Mouse (Mus musculus) forebrain, embryonic 15.5 days (tissue): ENCODE data around the gene Rras2. TPM values are rescaled to one million over a fixed set of nuclear protein-coding genes. Genes with fewer than 3 reads are reported as not detected.

Source experiments
- ATAC-seq: fragments of 200-750 bp; cut with Nextera tagmentation; replicated peaks from 2 replicates; pipeline ENCODE4 v1.8.0; 2017; ENCODE audit warnings: mild to moderate bottlenecking, moderate TSS enrichment, moderate library complexity
- H3K27ac ChIP-seq: fragments of 300-500 bp; sonication (generic); replicated peaks from 2 replicates; pipeline ENCODE4 v1.5.1; 2015; ENCODE audit warnings: mild to moderate bottlenecking, inconsistent platforms
- H3K27me3 ChIP-seq: fragments of 300-500 bp; sonication (generic); 2 replicates; pipeline ENCODE4 v1.6.1; 2015; ENCODE audit warnings: inconsistent platforms
- H3K36me3 ChIP-seq: fragments of 300-500 bp; sonication (generic); 2 replicates; pipeline ENCODE4 v1.6.1; 2015; ENCODE audit warnings: mild to moderate bottlenecking, inconsistent platforms
- H3K4me1 ChIP-seq: fragments of 300-500 bp; sonication (generic); 2 replicates; pipeline ENCODE4 v1.6.1; 2015; ENCODE audit warnings: inconsistent platforms
- H3K4me2 ChIP-seq: fragments of 300-500 bp; sonication (generic); replicated peaks from 2 replicates; pipeline ENCODE4 v1.6.1; 2015; ENCODE audit warnings: mild to moderate bottlenecking, inconsistent platforms
- H3K4me3 ChIP-seq: fragments of 300-500 bp; sonication (generic); 2 replicates; pipeline ENCODE4 v1.5.1; 2015; ENCODE audit warnings: mild to moderate bottlenecking, inconsistent platforms
- H3K9ac ChIP-seq: fragments of 300-500 bp; sonication (generic); replicated peaks from 2 replicates; pipeline ENCODE4 v1.6.1; 2015; ENCODE audit warnings: mild to moderate bottlenecking, inconsistent platforms
- H3K9me3 ChIP-seq: fragments of 300-500 bp; sonication (generic); 2 replicates; pipeline ENCODE4 v1.6.1; 2016; ENCODE audit warnings: inconsistent platforms
- WGBS: fragments of 180-500 bp; shearing (Covaris S2); methylation state at CpG from one replicate; pipeline ENCODE4 v1.1.7; 2015; ENCODE audit warnings: mixed read lengths; 5-methylcytosine and 5-hydroxymethylcytosine counted together
- polyA plus RNA-seq: library from polyadenylated mRNA; unstranded; fragments of >200 nt; fragmentation: Nextera tagmentation; extraction: Ambion mirVana; gene quantifications from 2 replicates; pipeline ENCODE4 v1.2.1, GENCODE M21; 2015

Gene Rras2
- polyA plus RNA-seq, 1 experiment from 2014 or later, result 23.7 TPM

DNA sequence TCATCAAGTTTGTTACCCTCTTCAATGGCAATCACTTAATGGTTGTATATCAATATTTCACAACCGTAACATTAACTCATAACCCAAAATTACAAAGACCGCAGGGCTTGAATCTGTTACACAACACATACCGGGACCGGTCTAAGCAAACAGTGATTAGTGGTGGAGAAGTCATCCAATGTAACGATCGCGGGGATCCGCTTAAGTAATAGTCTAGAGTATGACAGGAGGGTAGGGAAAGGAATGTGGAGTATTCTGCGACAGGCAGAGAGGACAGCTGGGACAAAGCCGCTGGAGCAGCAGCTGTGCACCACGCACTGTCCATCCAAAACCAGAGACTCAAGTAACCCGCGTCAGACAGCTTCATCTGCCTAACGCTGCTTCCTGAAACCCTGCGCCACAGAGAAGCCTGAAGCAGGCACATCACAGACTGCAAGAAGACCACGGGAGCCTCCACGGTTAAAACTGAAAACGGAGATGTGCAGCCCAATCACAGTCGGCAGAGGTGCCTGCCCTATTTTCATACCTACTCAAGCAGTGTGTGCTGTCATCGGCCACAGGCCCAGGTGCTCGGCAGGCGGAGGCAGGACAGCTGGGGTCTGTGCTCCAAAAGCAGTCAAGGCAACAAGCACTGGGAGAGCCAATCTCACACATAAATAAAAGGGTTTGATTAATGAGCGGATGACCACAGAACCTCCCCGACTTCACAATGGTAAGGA, 13.8 kb downstream of the Rras2 start:
- H3K9ac ChIP-seq, result no peak overlapping the region
- H3K4me1 ChIP-seq, result no peaks in the 10 kb centered on the region
- no peak overlapping the region for H3K4me3 ChIP-seq
- H3K27ac ChIP-seq, result no peak overlapping the region
- 90% methylated on average over 24 of the region's 24 CpGs for WGBS
- no peak overlapping the region for H3K4me2 ChIP-seq
- H3K9me3 ChIP-seq, result no peaks in the 10 kb centered on the region
- H3K27me3 ChIP-seq, result no peaks in the 10 kb centered on the region
- ATAC-seq, result no peak
- H3K36me3 ChIP-seq, result no peaks in the 10 kb centered on the region

DNA sequence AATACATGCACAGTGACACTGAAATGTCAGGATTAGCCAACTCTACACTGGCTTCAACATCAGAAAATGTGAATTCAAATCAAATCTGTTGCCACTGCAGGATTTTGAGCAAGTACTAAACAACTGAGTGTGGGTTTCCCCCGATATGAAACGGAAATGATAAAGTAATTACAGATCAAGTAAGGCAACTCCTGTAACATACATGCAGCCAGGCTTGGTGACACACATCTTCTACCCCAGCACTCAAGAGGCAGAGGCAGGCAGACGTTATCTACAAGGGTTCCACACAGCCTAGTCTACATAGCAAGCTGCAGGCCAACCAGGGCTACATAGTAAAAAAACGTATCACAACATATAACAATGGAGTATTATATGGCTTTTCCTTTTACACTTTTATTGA, 14.4 kb downstream of the Rras2 start:
- Histone ChIP-seq H3K4me3 (no peak overlapping the region), H3K4me2 (no peak overlapping the region), H3K9me3 (no peaks in the 10 kb centered on the region), H3K27me3 (no peaks in the 10 kb centered on the region), H3K4me1 (no peaks in the 10 kb centered on the region), H3K27ac (no peak overlapping the region), H3K36me3 (no peaks in the 10 kb centered on the region), H3K9ac (no peak overlapping the region)
- no peak for ATAC-seq
- WGBS, result 97% methylated on average over 4 of the region's 4 CpGs

DNA sequence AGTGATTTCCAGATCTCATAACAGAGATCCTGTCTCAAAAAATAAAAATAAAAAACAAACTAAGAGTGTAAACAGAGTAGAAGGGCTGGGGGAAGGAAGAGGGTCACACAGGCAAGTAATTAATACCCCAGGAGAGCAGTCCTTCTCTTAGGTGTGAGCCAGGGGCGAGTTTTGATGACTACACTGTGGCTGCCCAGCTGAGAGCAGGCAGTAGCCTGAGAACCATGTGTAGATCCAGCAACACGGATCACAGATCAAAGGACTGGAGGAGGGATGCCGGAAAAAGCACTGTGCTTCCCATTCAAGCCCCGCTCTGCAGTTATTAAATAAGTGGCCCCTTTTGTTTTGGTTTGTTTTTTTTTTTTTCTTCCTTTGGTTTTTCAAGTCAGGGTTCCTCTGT, 15.0 kb downstream of the Rras2 start:
- Histone ChIP-seq H3K4me3 (no peak overlapping the region), H3K4me1 (no peaks in the 10 kb centered on the region), H3K9ac (no peak overlapping the region), H3K27me3 (no peaks in the 10 kb centered on the region), H3K9me3 (no peaks in the 10 kb centered on the region), H3K4me2 (no peak overlapping the region), H3K36me3 (no peaks in the 10 kb centered on the region), H3K27ac (no peak overlapping the region)
- WGBS, result 27% methylated on average over 4 of the region's 4 CpGs
- ATAC-seq, result no peak

DNA sequence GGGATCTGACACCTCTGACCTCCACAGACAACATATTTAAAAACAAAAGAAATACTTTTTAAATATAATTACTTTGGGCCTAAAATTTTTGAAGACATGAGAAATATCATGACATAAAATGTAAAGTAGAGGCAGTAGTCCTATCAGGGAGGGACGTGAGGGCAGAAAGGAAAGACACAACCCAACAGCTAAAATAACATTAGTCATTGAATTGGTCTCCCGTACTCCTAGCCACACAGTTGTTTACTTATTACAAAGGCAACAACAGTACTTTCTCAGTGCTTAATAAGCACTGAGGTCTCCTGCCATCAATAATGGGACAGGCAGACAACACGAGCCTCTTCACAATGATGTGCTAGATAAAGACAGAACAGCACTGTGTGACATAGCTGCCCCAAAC, 16.2 kb downstream of the Rras2 start:
- ATAC-seq, result no peak
- no peak overlapping the region for H3K9ac ChIP-seq
- no peaks in the 10 kb centered on the region for H3K27me3 ChIP-seq
- 47% methylated on average over 3 of the region's 3 CpGs for WGBS
- H3K9me3 ChIP-seq, result no peaks in the 10 kb centered on the region
- no peaks in the 10 kb centered on the region for H3K36me3 ChIP-seq
- H3K4me1 ChIP-seq, result no peaks in the 10 kb centered on the region
- H3K4me2 ChIP-seq, result no peak overlapping the region
- no peak overlapping the region for H3K4me3 ChIP-seq
- H3K27ac ChIP-seq, result no peak overlapping the region

DNA sequence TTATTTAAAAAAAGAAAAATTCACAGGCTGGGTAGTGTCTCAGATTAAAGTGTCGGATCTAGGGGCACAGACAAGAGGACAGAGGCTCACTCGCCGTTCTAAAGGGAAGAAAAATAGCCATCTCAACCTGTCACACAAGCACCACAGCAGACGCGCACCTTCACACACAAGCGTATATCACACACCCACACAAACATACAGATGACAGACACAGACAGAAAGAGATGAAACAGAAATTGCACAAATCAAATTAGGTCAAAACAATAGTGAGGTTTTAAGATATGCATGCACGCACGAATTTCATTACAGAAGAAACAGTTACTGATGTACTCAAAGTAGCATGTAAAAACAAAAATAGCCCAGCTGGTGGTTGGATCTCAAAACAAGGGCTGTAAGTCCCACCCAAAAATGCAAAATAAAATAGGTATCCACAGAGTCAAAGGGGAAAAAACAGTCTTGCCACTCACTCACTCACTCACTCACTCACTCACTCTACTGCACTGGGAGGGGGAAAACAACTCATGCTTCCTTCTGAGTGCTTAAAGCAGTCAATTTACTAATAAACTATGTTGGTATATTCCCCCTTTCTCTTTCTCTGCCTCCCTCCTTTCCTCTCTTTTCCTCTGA, 23.9 kb downstream of the Rras2 start:
- no peak overlapping the region for H3K9ac ChIP-seq
- no peak overlapping the region for H3K27ac ChIP-seq
- H3K36me3 ChIP-seq, result no peaks in the 10 kb centered on the region
- H3K27me3 ChIP-seq, result no peaks in the 10 kb centered on the region
- H3K4me1 ChIP-seq, result no peaks in the 10 kb centered on the region
- no peak for ATAC-seq
- H3K4me2 ChIP-seq, result no peak overlapping the region
- 76% methylated on average over 8 of the region's 8 CpGs for WGBS
- H3K4me3 ChIP-seq, result no peak overlapping the region
- no peaks in the 10 kb centered on the region for H3K9me3 ChIP-seq

DNA sequence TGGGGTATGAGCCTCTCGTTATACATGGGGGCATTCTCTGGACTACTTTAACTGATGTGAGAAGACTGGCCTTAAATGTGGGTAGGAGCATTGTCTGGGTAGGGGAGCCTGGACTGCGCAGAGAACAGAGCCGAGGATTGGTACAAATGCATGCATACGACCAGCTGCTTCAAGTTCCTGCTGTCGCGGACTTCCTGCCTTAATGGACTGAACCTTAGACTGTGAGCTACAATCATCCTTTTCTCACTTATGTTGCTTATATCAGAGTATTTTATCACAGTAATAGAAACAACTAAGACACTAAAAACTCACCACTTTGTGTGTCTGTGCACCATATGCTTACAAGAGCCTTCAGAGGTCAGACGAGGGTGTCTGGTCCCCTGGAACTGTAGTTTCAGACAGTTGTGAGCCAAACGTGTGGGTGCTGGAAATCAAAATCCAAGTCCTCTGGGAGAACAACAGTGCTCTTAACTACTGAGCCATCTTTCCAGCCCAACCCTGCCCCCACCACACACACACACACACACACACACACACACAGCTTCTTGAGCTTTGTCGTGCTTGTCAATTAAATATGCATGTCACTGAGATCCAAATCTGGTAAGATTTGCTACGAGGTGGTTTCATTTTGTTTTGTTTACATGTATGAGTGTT, 26.6 kb downstream of the Rras2 start:
- WGBS, result 70% methylated on average over 10 of the region's 10 CpGs
- ATAC-seq, result no peak
- Histone ChIP-seq H3K4me2 (no peak overlapping the region), H3K4me1 (peaks cover 6% of the 10 kb centered on the region; the same call in 1 of the 2 replicates), H3K9me3 (no peaks in the 10 kb centered on the region), H3K4me3 (no peak overlapping the region), H3K27ac (no peak overlapping the region), H3K27me3 (no peaks in the 10 kb centered on the region), H3K9ac (no peak overlapping the region), H3K36me3 (no peaks in the 10 kb centered on the region)

DNA sequence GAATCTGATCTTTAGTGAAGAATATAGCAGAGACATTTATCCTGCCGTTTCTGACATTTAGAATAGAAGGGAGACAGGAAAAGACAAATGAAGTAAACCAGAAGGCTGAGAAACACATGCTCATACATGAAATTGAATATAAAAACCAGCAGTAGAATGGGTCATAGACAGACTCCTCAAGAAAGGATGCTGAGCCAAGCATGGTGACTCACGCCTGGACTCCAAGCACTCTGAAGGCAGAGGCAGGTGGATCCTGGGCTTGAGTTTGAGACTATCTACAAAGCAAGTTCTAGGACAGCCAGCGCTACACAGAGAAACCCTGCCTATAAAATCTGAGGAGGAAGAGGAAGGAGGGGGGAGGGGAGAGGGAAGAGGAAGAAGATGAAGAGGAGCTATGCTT, 27.4 kb downstream of the Rras2 start:
- peaks cover 6% of the 10 kb centered on the region; the same call in 1 of the 2 replicates for H3K4me1 ChIP-seq

DNA sequence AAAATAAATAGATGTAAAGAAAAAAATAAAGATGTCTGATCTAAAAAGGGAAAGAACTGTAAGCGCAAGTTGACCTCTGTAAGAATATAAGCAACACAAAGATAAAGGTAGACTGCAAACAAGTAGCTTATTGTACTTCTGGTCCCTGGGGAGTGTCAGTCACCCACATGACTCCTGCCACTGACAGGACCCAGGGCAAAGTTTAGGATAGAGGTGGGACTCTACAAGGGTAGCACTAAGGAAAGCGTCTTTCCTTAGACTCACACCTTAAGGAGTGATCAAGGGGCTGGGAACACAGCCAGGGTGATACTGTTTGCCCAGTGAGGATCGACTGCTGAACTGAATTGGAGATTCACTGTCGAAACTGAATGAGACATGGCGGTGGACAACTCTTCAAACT, 28.7 kb downstream of the Rras2 start:
- no peak overlapping the region for H3K9ac ChIP-seq
- no peak overlapping the region for H3K4me2 ChIP-seq
- H3K4me1 ChIP-seq, result peaks cover 6% of the 10 kb centered on the region; the same call in 1 of the 2 replicates
- no peak for ATAC-seq
- no peaks in the 10 kb centered on the region for H3K9me3 ChIP-seq
- 58% methylated on average over 5 of the region's 5 CpGs for WGBS
- no peak overlapping the region for H3K27ac ChIP-seq
- no peaks in the 10 kb centered on the region for H3K36me3 ChIP-seq
- H3K27me3 ChIP-seq, result no peaks in the 10 kb centered on the region
- no peak overlapping the region for H3K4me3 ChIP-seq

More for the DNA sequence above, 27.4 kb downstream of the Rras2 start:
- H3K9ac ChIP-seq, result no peak overlapping the region
- H3K27me3 ChIP-seq, result no peaks in the 10 kb centered on the region
- 87% methylated on average over 3 of the region's 3 CpGs for WGBS
- no peak for ATAC-seq
- no peak overlapping the region for H3K27ac ChIP-seq
- no peak overlapping the region for H3K4me2 ChIP-seq
- H3K9me3 ChIP-seq, result no peaks in the 10 kb centered on the region
- H3K4me3 ChIP-seq, result no peak overlapping the region
- H3K36me3 ChIP-seq, result no peaks in the 10 kb centered on the region

DNA sequence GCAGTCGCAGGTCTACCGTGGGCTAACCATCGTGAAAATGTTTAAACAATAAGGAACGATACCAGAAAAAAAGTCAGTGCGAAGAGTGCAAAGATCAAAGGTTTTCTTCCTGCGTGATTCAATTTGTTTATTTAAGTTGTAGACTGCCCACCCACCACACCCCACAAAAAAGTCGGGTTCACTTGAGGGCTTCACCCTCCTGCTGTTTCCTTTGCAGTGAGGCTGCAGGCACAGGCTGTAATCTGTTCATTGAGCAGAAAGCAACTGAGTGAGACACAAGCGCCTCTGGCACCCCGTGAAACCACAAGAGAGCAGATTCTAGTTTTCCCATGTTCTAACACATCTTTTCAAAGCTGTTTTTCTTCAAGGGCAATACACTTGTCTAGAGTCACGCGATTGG, 29.6 kb downstream of the Rras2 start:
- no peak for ATAC-seq
- Histone ChIP-seq H3K36me3 (no peaks in the 10 kb centered on the region), H3K4me1 (peaks cover 6% of the 10 kb centered on the region; the same call in 1 of the 2 replicates), H3K4me3 (no peak overlapping the region), H3K27ac (no peak overlapping the region), H3K9ac (no peak overlapping the region), H3K9me3 (no peaks in the 10 kb centered on the region), H3K27me3 (no peaks in the 10 kb centered on the region), H3K4me2 (no peak overlapping the region)
- WGBS, result 7% methylated on average over 11 of the region's 11 CpGs

DNA sequence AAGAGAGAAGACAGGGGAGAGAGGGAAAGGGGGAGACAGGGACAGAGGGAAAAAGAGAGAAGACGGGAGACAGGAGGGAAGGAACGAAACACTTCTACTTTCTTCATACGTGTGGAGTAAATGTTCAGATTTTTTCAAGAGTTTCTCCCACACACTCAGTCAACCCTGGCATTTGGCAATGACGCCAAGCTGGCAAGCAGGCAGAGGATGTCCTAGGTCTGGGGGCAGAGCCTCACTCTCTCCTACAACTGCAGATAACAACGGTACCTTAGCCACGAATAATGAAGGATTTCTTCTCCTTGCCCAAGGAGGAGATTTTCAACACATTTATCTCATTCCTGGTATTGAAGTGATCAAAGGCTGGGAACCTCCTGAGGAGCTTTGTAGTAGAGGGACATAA, 30.2 kb downstream of the Rras2 start:
- ATAC-seq, result no peak
- WGBS, result 27% methylated on average over 6 of the region's 6 CpGs
- Histone ChIP-seq H3K9me3 (no peaks in the 10 kb centered on the region), H3K36me3 (no peaks in the 10 kb centered on the region), H3K9ac (no peak overlapping the region), H3K27me3 (no peaks in the 10 kb centered on the region), H3K4me3 (no peak overlapping the region), H3K27ac (no peak overlapping the region), H3K4me2 (no peak overlapping the region), H3K4me1 (peaks cover 6% of the 10 kb centered on the region; the same call in 1 of the 2 replicates)

DNA sequence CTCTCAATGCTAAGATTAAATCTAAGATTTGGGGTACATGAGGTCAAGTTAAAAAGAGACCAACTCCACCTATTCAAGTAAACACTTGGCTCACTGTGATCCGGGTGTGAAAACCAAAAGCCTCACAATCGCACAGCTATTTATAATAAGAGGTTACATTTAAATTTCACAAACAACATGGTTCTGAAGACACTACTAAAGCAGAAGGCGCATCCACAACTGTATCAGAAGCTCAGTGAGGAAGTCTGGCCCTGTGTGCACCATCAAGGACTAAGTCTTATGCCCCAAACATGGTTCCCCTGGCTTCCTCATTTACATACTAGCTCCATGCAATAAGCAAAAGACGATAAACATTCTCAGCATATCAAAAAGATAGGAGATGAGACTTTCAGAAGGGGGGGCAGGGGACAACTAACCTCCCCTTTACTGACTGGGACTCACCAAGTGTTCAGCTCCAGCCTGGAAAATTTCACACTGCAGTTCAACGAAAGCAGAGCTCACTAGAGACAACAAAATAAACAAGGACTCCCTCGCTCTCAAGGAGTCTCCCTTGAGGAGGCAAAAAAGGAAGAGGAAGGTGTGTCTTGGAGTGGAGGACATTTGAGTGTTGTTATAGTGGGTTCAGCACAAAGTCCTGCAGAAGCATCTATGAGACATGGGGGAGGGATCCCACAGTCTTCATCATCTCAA, 31.4 kb downstream of the Rras2 start:
- ATAC-seq, result no peak
- Histone ChIP-seq H3K27ac (no peak overlapping the region), H3K4me3 (no peak overlapping the region), H3K4me1 (peaks cover 6% of the 10 kb centered on the region; the same call in 1 of the 2 replicates), H3K27me3 (no peaks in the 10 kb centered on the region), H3K36me3 (no peaks in the 10 kb centered on the region), H3K9ac (no peak overlapping the region), H3K9me3 (no peaks in the 10 kb centered on the region), H3K4me2 (no peak overlapping the region)
- WGBS, result 85% methylated on average over 6 of the region's 6 CpGs

DNA sequence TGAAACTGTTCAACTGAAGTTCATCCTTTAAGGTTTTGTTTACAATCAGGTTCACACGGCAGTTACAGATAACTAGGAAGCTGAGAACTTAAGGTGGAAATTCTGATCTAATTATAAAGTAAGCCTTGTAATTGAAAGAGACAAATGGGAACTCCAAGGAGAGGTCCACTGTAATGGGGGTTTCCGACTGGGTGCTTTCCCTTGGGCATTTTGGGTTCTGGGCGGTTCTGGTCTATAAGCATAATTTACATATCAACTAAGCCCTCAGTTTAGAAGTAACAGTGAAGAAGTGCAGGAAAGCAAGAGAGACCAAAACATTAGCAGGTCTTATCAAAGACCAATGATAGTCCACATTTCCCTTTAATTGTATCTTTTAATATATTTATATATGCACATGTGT, 33.8 kb downstream of the Rras2 start:
- Histone ChIP-seq H3K36me3 (no peaks in the 10 kb centered on the region), H3K9me3 (no peaks in the 10 kb centered on the region), H3K9ac (no peak overlapping the region), H3K27ac (no peak overlapping the region), H3K4me1 (peaks cover 6% of the 10 kb centered on the region; the same call in 1 of the 2 replicates), H3K27me3 (no peaks in the 10 kb centered on the region), H3K4me2 (no peak overlapping the region), H3K4me3 (no peak overlapping the region)
- WGBS, result 74% methylated on average over 3 of the region's 3 CpGs
- no peak for ATAC-seq
